Mouse (Mus musculus) stomach, postnatal 0 days (tissue): Measurements from ENCODE around the gene Asna1. TPM values are rescaled to one million over a fixed set of nuclear protein-coding genes. Genes with fewer than 3 reads are reported as not detected.
A peak's percentile ranks its signal among the peaks of the same experiment; 100 is the strongest.

ENCODE experiments used
- ATAC-seq: fragments of 200-750 bp; cut with Nextera tagmentation; 2 replicates; pipeline ENCODE4 v1.8.0; 2017; ENCODE audit not compliant: low FRiP score, low TSS enrichment
- DNase-seq: peaks from one replicate; pipeline ENCODE4 v3.0.0-alpha.2; 2016; ENCODE audit warnings: low spot score
- H3K27ac ChIP-seq: fragments of 300-500 bp; sonication (generic); replicated peaks from 2 replicates; pipeline ENCODE4 v1.5.1; 2014; ENCODE audit warnings: mild to moderate bottlenecking, control low read depth
- H3K27me3 ChIP-seq: fragments of 300-500 bp; sonication (generic); 2 replicates; pipeline ENCODE4 v1.6.1; 2014; ENCODE audit warnings: low read length; ENCODE audit not compliant: control insufficient read depth, insufficient read depth
- H3K36me3 ChIP-seq: fragments of 300-500 bp; sonication (generic); 2 replicates; pipeline ENCODE4 v1.6.1; 2014; ENCODE audit warnings: low read length, mixed read lengths; ENCODE audit not compliant: control insufficient read depth, insufficient read depth
- H3K4me1 ChIP-seq: fragments of 300-500 bp; sonication (generic); replicated peaks from 2 replicates; pipeline ENCODE4 v1.6.1; 2014; ENCODE audit warnings: antibody characterized with exemption; ENCODE audit not compliant: control insufficient read depth, insufficient read depth
- H3K4me2 ChIP-seq: fragments of 300-500 bp; sonication (generic); replicated peaks from 2 replicates; pipeline ENCODE4 v1.6.1; 2014; ENCODE audit warnings: low read depth, mild to moderate bottlenecking, control low read depth, moderate library complexity
- H3K4me3 ChIP-seq: fragments of 300-500 bp; sonication (generic); 2 replicates; pipeline ENCODE4 v1.5.1; 2014; ENCODE audit warnings: low read depth, low read length, control low read depth
- H3K9ac ChIP-seq: fragments of 300-500 bp; sonication (generic); 2 replicates; pipeline ENCODE4 v1.6.1; 2014; ENCODE audit warnings: mild to moderate bottlenecking, low read length, control low read depth, mixed read lengths
- H3K9me3 ChIP-seq: fragments of 300-500 bp; sonication (generic); 2 replicates; pipeline ENCODE4 v1.6.1; 2016; ENCODE audit warnings: low read length; ENCODE audit not compliant: control insufficient read depth
- CTCF ChIP-seq: IDR thresholded peaks from 2 replicates; pipeline ENCODE4 v1.5.1; 2016; ENCODE audit warnings: antibody characterized with exemption, low read depth, mild to moderate bottlenecking, moderate library complexity
- EP300 ChIP-seq: optimal IDR thresholded peaks from 2 replicates; pipeline ENCODE3; 2016; ENCODE audit warnings: antibody characterized with exemption
- WGBS: fragments of 180-500 bp; shearing (Covaris S2); extraction: QIAGEN DNeasy Blood & Tissue Kit; methylation state at CpG from one replicate; pipeline ENCODE4 v1.1.7; 2014; 5-methylcytosine and 5-hydroxymethylcytosine counted together
- polyA plus RNA-seq: library from polyadenylated mRNA; unstranded; fragments of >200 nt; fragmentation: Nextera tagmentation; extraction: Ambion mirVana; gene quantifications from 2 replicates; pipeline ENCODE4 v1.2.1, GENCODE M21; 2015

Gene Asna1
- polyA plus RNA-seq, 1 experiment from 2014 or later, result 68.0 TPM

DNA sequence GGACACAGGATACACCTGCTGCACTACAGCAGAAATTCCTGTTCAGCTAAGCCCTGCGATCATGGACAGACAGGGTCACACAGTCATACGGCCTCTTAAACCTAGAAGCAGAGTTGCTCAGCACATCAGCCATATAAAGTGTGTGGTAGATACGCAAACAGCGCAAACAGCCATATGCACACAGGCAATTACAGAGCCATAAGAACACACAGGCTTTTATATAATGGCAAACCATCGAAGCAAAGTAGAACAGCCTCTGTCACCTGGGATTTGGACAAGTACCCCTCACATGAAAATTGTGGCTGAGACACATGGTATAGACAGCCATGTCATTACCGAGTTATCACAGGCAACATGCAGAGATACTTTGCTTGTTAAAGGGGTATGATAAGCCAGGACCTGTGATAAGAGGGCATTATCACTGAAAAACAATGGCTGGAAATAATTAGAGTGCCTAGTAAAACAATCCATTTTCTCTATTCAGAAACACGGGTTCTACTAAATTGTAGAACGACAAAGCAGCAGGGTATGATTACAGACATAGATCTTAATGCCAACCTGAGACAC lies 38.6 kb downstream of the Asna1 start:
- no peaks in the 10 kb centered on the region for H3K36me3 ChIP-seq

GRCm38 (mm10) chr8:84985684-84986378 lies 39.2 kb downstream of the Asna1 start:
- Histone ChIP-seq H3K27ac (peak overlapping the region; percentile 98), H3K4me1 (peaks cover 21% of the 10 kb centered on the region), H3K27me3 (no peaks in the 10 kb centered on the region), H3K9me3 (no peaks in the 10 kb centered on the region), H3K4me3 (peak overlapping the region; percentile 50), H3K36me3 (no peaks in the 10 kb centered on the region), H3K9ac (peak overlapping the region; percentile 70), H3K4me2 (peak overlapping the region; percentile 98)
- TF ChIP-seq EP300 (peak; percentile 41), CTCF (peak; percentile 8; the same call in 1 of the 2 replicates)
- peak; percentile 6 for ATAC-seq
- WGBS, result under 1% methylated on average over 53 of the region's 53 CpGs
- peak; percentile 92 for DNase-seq

More for the DNA sequence above, 38.6 kb downstream of the Asna1 start:
- TF ChIP-seq CTCF, result no peak
- no peak for TF ChIP-seq EP300
- peak overlapping the region; percentile 50; the same call in 1 of the 2 replicates for H3K4me3 ChIP-seq
- peak overlapping the region; percentile 70 for H3K9ac ChIP-seq
- peaks cover 21% of the 10 kb centered on the region for H3K4me1 ChIP-seq
- H3K27me3 ChIP-seq, result no peaks in the 10 kb centered on the region
- DNase-seq (no peak), ATAC-seq (no peak)
- peak overlapping the region; percentile 98 for H3K27ac ChIP-seq
- peak overlapping the region; percentile 98 for H3K4me2 ChIP-seq
- no peaks in the 10 kb centered on the region for H3K9me3 ChIP-seq
- 30% methylated on average over 8 of the region's 8 CpGs for WGBS

DNA sequence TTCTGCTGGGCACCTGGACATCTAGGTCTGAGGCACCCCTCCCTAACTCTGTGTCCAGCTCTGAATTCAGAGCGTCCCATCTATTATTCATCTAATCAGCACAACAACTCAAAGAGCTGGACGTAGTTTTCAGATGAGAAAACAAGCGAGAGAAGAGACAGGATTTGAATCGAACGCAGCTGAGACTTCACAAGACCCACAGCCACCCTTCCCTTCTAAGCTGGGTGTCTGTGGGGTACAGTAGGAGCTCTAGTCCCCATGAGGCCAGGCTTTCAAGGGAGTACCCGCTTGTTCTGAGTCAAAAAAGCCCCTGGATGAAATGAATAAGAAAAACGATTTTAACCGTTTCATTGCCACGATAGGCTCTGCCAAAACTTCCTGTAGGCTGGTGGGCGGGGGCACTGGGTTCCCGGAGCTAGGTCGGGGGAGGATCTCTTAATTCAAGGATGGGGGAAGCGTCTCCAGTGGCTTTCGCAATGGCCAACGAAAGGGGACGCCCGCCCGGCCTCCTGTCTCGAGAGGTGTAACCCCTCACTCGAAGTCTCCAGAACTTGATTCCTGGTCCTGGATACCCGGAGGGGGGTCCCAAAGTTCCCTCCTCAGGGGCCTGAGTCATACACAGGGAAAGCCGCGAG lies 39.9 kb downstream of the Asna1 start:
- ATAC-seq (no peak), DNase-seq (no peak)
- H3K36me3 ChIP-seq, result no peaks in the 10 kb centered on the region
- TF ChIP-seq CTCF (no peak), EP300 (peak; percentile 57)
- H3K9ac ChIP-seq, result peak overlapping the region; percentile 70
- H3K4me1 ChIP-seq, result peaks cover 26% of the 10 kb centered on the region
- H3K4me2 ChIP-seq, result peak overlapping the region; percentile 98
- no peaks in the 10 kb centered on the region for H3K27me3 ChIP-seq
- no peaks in the 10 kb centered on the region for H3K9me3 ChIP-seq
- under 1% methylated on average over 23 of the region's 23 CpGs for WGBS
- H3K4me3 ChIP-seq, result peak overlapping the region; percentile 50
- H3K27ac ChIP-seq, result peak overlapping the region; percentile 98

DNA sequence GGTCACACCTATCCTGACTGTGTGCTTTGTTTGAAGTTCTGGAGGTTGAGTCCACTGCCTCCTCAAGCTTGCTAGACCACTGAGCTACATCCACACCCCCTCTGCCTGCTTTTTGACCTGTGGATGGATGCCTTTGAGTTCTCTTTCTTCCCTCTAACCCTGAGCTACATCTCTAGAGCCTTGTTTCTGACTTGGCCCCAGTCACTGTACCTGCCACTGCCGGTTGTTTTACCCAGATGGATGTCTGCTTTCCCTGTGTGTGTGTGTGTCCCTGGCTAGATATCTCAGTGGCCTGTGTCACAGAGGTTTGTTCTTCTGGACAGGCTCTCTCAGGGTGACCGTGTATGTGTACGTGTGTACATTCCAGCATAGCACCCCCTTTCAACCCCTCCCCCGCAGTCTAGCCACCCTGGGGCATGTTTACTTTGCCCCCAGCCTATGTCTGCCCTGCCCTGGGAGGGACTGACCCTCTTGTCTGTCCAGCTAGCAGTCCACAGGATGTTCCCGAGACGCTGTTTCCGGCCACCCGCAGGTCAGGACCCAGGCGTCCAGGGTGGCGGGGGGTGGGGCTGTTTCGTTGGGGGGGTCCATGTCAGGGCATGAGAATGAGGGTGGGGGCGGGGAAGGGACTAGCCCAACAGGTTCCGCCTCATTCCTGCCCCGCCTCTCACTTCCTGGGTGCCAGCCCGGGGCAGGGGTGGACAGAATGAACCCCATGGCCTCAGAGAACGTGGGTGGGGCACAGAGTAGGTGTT lies 40.6 kb downstream of the Asna1 start:
- peak overlapping the region; percentile 98 for H3K4me2 ChIP-seq
- H3K4me3 ChIP-seq, result peak overlapping the region; percentile 50
- peak overlapping the region; percentile 70 for H3K9ac ChIP-seq
- 12% methylated on average over 16 of the region's 16 CpGs for WGBS
- H3K36me3 ChIP-seq, result no peaks in the 10 kb centered on the region
- peaks cover 27% of the 10 kb centered on the region for H3K4me1 ChIP-seq
- ATAC-seq (peak; percentile 20; the same call in 1 of the 2 replicates), DNase-seq (peak; percentile 88)
- peak overlapping the region; percentile 98 for H3K27ac ChIP-seq
- H3K9me3 ChIP-seq, result no peaks in the 10 kb centered on the region
- H3K27me3 ChIP-seq, result no peaks in the 10 kb centered on the region
- TF ChIP-seq EP300 (peak; percentile 77), CTCF (no peak)

DNA sequence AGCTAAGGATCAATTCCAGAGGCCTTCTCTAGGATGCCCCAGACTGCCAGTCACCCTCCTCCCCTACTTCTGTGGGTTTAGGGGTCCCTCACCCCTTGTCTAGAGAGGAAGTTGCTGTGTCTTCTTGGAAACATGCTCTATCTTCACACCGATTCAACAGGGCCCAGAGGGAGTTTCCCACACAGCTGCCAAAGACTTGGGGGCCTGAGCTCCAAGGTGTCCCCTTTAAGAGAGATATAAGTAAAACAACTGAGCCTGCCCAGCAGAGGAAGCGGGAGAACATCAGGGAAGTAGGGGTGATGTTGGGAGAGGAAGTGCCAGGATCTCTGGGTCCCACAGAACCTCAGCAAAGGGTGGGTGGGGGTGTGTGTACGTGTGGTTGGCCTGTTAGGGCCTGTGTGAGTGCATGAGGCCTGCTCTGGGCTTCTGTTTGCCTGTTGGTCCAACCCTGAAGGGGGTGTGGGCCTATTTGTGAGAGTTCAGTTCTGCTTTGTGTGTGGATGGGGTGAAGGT lies 42.5 kb downstream of the Asna1 start:
- TF ChIP-seq EP300 (no peak), CTCF (no peak)
- H3K27ac ChIP-seq, result peak overlapping the region; percentile 98
- H3K4me1 ChIP-seq, result peaks cover 33% of the 10 kb centered on the region
- H3K4me2 ChIP-seq, result peak overlapping the region; percentile 20
- no peak overlapping the region for H3K4me3 ChIP-seq
- H3K9ac ChIP-seq, result peak overlapping the region; percentile 18; the same call in 1 of the 2 replicates
- no peaks in the 10 kb centered on the region for H3K36me3 ChIP-seq
- WGBS, result 40% methylated on average over 3 of the region's 3 CpGs
- peak; percentile 63 for DNase-seq
- ATAC-seq, result no peak
- no peaks in the 10 kb centered on the region for H3K9me3 ChIP-seq
- no peaks in the 10 kb centered on the region for H3K27me3 ChIP-seq
